Mouse (Mus musculus): Measurements from ENCODE around the gene Irs1.

Irs1 gene

GRCm38 (mm10) chr1:82288421-82288990 lies 2.7 kb downstream of the Irs1 start:
- DNase-seq (ENCODE audit: low spot score in 2 of 2) = no peak

GRCm38 (mm10) chr1:82287776-82288325 lies 3.4 kb downstream of the Irs1 start:
- DNase-seq (ENCODE audit: low spot score in 2 of 2) = no peak

GRCm38 (mm10) chr1:82287052-82287775 lies 4.0 kb downstream of the Irs1 start:
- DNase-seq (ENCODE audit: low spot score in 2 of 2) = peak in 1 of 2 experiments; percentile 35

- peak in 1 of 2 experiments; percentile 10 for DNase-seq (ENCODE audit: low spot score in 2 of 2)
These were observed 4.8 kb downstream of the Irs1 start for GRCm38 (mm10) chr1:82286190-82287051.

- DNase-seq (ENCODE audit: low spot score in 2 of 2) = no peak
These were observed 5.6 kb downstream of the Irs1 start for GRCm38 (mm10) chr1:82285461-82286189.

GRCm38 (mm10) chr1:82284403-82284802 lies 6.8 kb downstream of the Irs1 start:
- DNase-seq (ENCODE audit: low spot score in 2 of 2) = no peak

GRCm38 (mm10) chr1:82283901-82284301 lies 7.3 kb downstream of the Irs1 start:
- peak in 1 of 2 experiments; percentile 50 for DNase-seq (ENCODE audit: low spot score in 2 of 2)

GRCm38 (mm10) chr1:82282992-82283611 lies 8.1 kb downstream of the Irs1 start:
- peak; percentile 83 to 84 for DNase-seq (ENCODE audit: low spot score in 2 of 2)

GRCm38 (mm10) chr1:82281823-82282222 lies 9.4 kb downstream of the Irs1 start:
- no peak for DNase-seq (ENCODE audit: low spot score in 2 of 2)

- DNase-seq (ENCODE audit: low spot score in 2 of 2) = no peak
These were observed 11.4 kb downstream of the Irs1 start for GRCm38 (mm10) chr1:82279768-82280167.

- no peak for DNase-seq (ENCODE audit: low spot score in 2 of 2)
These were observed 16.9 kb downstream of the Irs1 start for GRCm38 (mm10) chr1:82274361-82274760.

GRCm38 (mm10) chr1:82273529-82273928 lies 17.7 kb downstream of the Irs1 start:
- DNase-seq (ENCODE audit: low spot score in 2 of 2) = no peak

- DNase-seq (ENCODE audit: low spot score in 2 of 2) = no peak
These were observed 19.0 kb downstream of the Irs1 start for GRCm38 (mm10) chr1:82272231-82272630.

GRCm38 (mm10) chr1:82267547-82267946 lies 23.7 kb downstream of the Irs1 start:
- DNase-seq (ENCODE audit: low spot score in 2 of 2) = no peak

- DNase-seq (ENCODE audit: low spot score in 2 of 2) = no peak
These were observed 28.9 kb downstream of the Irs1 start for GRCm38 (mm10) chr1:82262331-82262730.

- no peak for DNase-seq (ENCODE audit: low spot score in 2 of 2)
These were observed 29.6 kb downstream of the Irs1 start for GRCm38 (mm10) chr1:82261638-82262037.

- DNase-seq (ENCODE audit: low spot score in 2 of 2) = peak; percentile 37 to 48
These were observed 30.1 kb downstream of the Irs1 start for GRCm38 (mm10) chr1:82261053-82261618.

- DNase-seq (ENCODE audit: low spot score in 2 of 2) = no peak
These were observed 31.2 kb downstream of the Irs1 start for GRCm38 (mm10) chr1:82260055-82260454.

- DNase-seq (ENCODE audit: low spot score in 2 of 2) = no peak
These were observed 32.9 kb downstream of the Irs1 start for GRCm38 (mm10) chr1:82258331-82258730.

GRCm38 (mm10) chr1:82257457-82257856 lies 33.8 kb downstream of the Irs1 start:
- no peak for DNase-seq (ENCODE audit: low spot score in 2 of 2)

Data from right cerebral cortex, adult 2 months (tissue).